Mouse (Mus musculus): ENCODE data around the gene Tusc2.

DNA sequence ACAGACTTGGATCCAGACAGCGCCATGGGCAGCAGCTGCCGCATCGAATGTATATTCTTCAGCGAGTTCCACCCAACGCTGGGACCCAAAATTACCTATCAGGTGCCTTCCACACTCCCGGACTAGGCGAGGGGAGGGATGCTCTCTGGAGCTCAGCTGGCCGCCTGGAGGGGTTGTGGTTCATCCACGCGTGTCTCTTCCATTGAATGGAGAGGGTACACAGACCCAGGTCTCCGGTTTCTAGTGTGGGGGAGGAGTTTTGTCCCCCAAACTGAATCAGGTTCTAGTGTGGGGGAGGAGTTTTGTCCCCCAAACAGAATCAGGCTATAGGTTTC lies 20.7 kb upstream of the Tusc2 start:
- TF ChIP-seq CTCF (IDR thresholded peaks at IDR 0.05) (no peak), POLR2A (IDR thresholded peaks at IDR 0.05; ENCODE audit: insufficient read depth, low read depth, low read length) (no peak)

Measured in heart, adult 2 months (tissue).